Mouse (Mus musculus): ENCODE measurements at regions not wholly inside any gene's neighbourhood (a gene's known extent, or its start where the extent isn't known, plus 50 kb on each side); places are given as distances from the start of the nearest gene placed in this dataset.

GRCm38 (mm10) chr16:73770440-73770856 is 641.2 kb downstream of the Robo2 start:
- no peak for TF ChIP-seq CTCF (IDR thresholded peaks at IDR 0.05; ENCODE audit: control insufficient read depth, insufficient read depth, low read length)
- TF ChIP-seq POLR2A (IDR thresholded peaks at IDR 0.05; ENCODE audit: borderline replicate concordance, control insufficient read depth, low read depth, low read length): no peak

Measured in bone marrow, adult 2 months (tissue).